Mouse (Mus musculus) stomach, embryonic 15.5 days (tissue): ENCODE data around the gene Dclk2. TPM values are rescaled to one million over a fixed set of nuclear protein-coding genes. Genes with fewer than 3 reads are reported as not detected.

Experiments used
- ATAC-seq: fragments of 200-750 bp; cut with Nextera tagmentation; 2 replicates; pipeline ENCODE4 v1.8.0; 2017; ENCODE audit warnings: low read depth, moderate number of reproducible peaks, moderate TSS enrichment; ENCODE audit not compliant: insufficient read depth, low FRiP score
- H3K27ac ChIP-seq: fragments of 300-500 bp; sonication (generic); 2 replicates; pipeline ENCODE4 v1.5.1; 2015; ENCODE audit warnings: mild to moderate bottlenecking, inconsistent platforms
- H3K27me3 ChIP-seq: fragments of 300-500 bp; sonication (generic); replicated peaks from 2 replicates; pipeline ENCODE4 v1.6.1; 2015; ENCODE audit warnings: inconsistent platforms
- H3K36me3 ChIP-seq: fragments of 300-500 bp; sonication (generic); 2 replicates; pipeline ENCODE4 v1.6.1; 2015; ENCODE audit warnings: inconsistent platforms
- H3K4me1 ChIP-seq: fragments of 300-500 bp; sonication (generic); 2 replicates; pipeline ENCODE4 v1.6.1; 2015; ENCODE audit warnings: inconsistent platforms
- H3K4me2 ChIP-seq: fragments of 300-500 bp; sonication (generic); 2 replicates; pipeline ENCODE4 v1.6.1; 2015; ENCODE audit warnings: mild to moderate bottlenecking, inconsistent platforms
- H3K4me3 ChIP-seq: fragments of 300-500 bp; sonication (generic); replicated peaks from 2 replicates; pipeline ENCODE4 v1.5.1; 2015; ENCODE audit warnings: inconsistent platforms
- H3K9ac ChIP-seq: fragments of 300-500 bp; sonication (generic); 2 replicates; pipeline ENCODE4 v1.6.1; 2015; ENCODE audit warnings: inconsistent platforms
- H3K9me3 ChIP-seq: fragments of 300-500 bp; sonication (generic); 2 replicates; pipeline ENCODE4 v1.6.1; 2016; ENCODE audit warnings: inconsistent platforms
- WGBS: fragments of 180-500 bp; shearing (Covaris S2); methylation state at CpG from one replicate; pipeline ENCODE4 v1.1.7; 2015; 5-methylcytosine and 5-hydroxymethylcytosine counted together
- polyA plus RNA-seq: library from polyadenylated mRNA; unstranded; fragments of >200 nt; fragmentation: Nextera tagmentation; extraction: Ambion mirVana; gene quantifications from 2 replicates; pipeline ENCODE4 v1.2.1, GENCODE M21; 2015

The Dclk2 gene
- polyA plus RNA-seq, 1 experiment from 2014 or later, result 7.0 TPM

DNA sequence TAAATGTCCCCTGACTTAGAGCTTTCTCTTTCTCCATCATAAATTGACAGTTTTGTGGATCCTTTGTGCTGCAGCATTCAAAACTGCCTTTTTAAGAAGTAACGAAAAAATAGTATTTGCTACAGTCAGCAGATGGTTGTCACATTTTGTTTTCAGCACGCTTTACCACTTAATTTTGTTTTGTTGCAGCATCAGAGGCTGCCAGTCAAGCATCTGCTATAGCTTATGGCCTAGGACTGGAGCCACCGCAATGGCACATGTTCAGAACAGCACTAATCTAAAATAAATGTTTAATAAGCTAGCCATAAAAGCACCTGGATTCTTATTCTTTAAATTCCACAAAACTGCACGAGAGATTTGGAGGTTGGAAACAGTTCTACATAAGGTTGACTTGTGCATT lies 175.3 kb downstream of the Dclk2 start:
- H3K9ac ChIP-seq, result no peak overlapping the region
- no peaks in the 10 kb centered on the region for H3K4me1 ChIP-seq
- no peaks in the 10 kb centered on the region for H3K36me3 ChIP-seq
- H3K4me3 ChIP-seq, result no peak overlapping the region
- no peak for ATAC-seq
- no peaks in the 10 kb centered on the region for H3K9me3 ChIP-seq
- no peaks in the 10 kb centered on the region for H3K27me3 ChIP-seq
- H3K4me2 ChIP-seq, result no peak overlapping the region
- no peak overlapping the region for H3K27ac ChIP-seq
- 79% methylated on average over 4 of the region's 4 CpGs for WGBS

- Histone ChIP-seq H3K9me3 (no peaks in the 10 kb centered on the region), H3K4me1 (no peaks in the 10 kb centered on the region), H3K27ac (no peak overlapping the region), H3K36me3 (no peaks in the 10 kb centered on the region), H3K4me2 (no peak overlapping the region), H3K27me3 (no peaks in the 10 kb centered on the region), H3K4me3 (no peak overlapping the region), H3K9ac (no peak overlapping the region)
- WGBS, result 92% methylated on average over 4 of the region's 4 CpGs
- ATAC-seq, result no peak
Measured at GRCm38 (mm10) chr3:86739745-86740144, 180.9 kb downstream of the Dclk2 start.

- 75% methylated on average over 3 of the region's 3 CpGs for WGBS
- H3K4me2 ChIP-seq, result no peak overlapping the region
- no peak overlapping the region for H3K9ac ChIP-seq
- H3K4me3 ChIP-seq, result no peak overlapping the region
- H3K4me1 ChIP-seq, result no peaks in the 10 kb centered on the region
- no peak overlapping the region for H3K27ac ChIP-seq
- H3K27me3 ChIP-seq, result no peaks in the 10 kb centered on the region
- no peak for ATAC-seq
- no peaks in the 10 kb centered on the region for H3K36me3 ChIP-seq
- H3K9me3 ChIP-seq, result no peaks in the 10 kb centered on the region
Measured at GRCm38 (mm10) chr3:86738831-86739230, 181.8 kb downstream of the Dclk2 start.

Other genes starting within 250 kb of the Dclk2 start
- gene Cd1d1, start 78.6 kb upstream of the Dclk2 start, polyA plus RNA-seq, result 31.7 and 34.1 TPM in 2 replicates